Mouse (Mus musculus) intestine, postnatal 0 days (tissue): ENCODE measurements at regions not wholly inside any gene's neighbourhood (a gene's known extent, or its start where the extent isn't known, plus 50 kb on each side); places are given as distances from the start of the nearest gene placed in this dataset.
A peak's percentile ranks its signal among the peaks of the same experiment; 100 is the strongest.

ENCODE experiments used
- ATAC-seq: fragments of 200-750 bp; cut with Nextera tagmentation; 2 replicates; pipeline ENCODE4 v1.8.0; 2017; ENCODE audit warnings: mild to moderate bottlenecking, moderate TSS enrichment, moderate library complexity
- H3K27ac ChIP-seq: fragments of 300-500 bp; sonication (generic); 2 replicates; pipeline ENCODE4 v1.5.1; 2014; ENCODE audit warnings: mild to moderate bottlenecking, low read depth, low read length, moderate library complexity
- H3K27me3 ChIP-seq: fragments of 300-500 bp; sonication (generic); replicated peaks from 2 replicates; pipeline ENCODE4 v1.6.1; 2014; ENCODE audit warnings: low read length, mixed read lengths; ENCODE audit not compliant: control insufficient read depth, insufficient read depth
- H3K36me3 ChIP-seq: fragments of 300-500 bp; sonication (generic); 2 replicates; pipeline ENCODE4 v1.6.1; 2014; ENCODE audit warnings: mild to moderate bottlenecking, moderate library complexity; ENCODE audit not compliant: control insufficient read depth, insufficient read depth
- H3K4me1 ChIP-seq: fragments of 300-500 bp; sonication (generic); replicated peaks from 2 replicates; pipeline ENCODE4 v1.6.1; 2014; ENCODE audit warnings: antibody characterized with exemption, low read length, mixed read lengths; ENCODE audit not compliant: control insufficient read depth, insufficient read depth
- H3K4me2 ChIP-seq: fragments of 300-500 bp; sonication (generic); replicated peaks from 2 replicates; pipeline ENCODE4 v1.6.1; 2014; ENCODE audit warnings: low read depth, mild to moderate bottlenecking, moderate library complexity
- H3K4me3 ChIP-seq: fragments of 300-500 bp; sonication (generic); 2 replicates; pipeline ENCODE4 v1.5.1; 2014; ENCODE audit warnings: low read depth, low read length
- H3K9ac ChIP-seq: fragments of 300-500 bp; sonication (generic); 2 replicates; pipeline ENCODE4 v1.6.1; 2014; ENCODE audit warnings: mild to moderate bottlenecking, low read depth, low read length
- H3K9me3 ChIP-seq: fragments of 300-500 bp; sonication (generic); 2 replicates; pipeline ENCODE4 v1.6.1; 2016; ENCODE audit warnings: mixed run types; ENCODE audit not compliant: control insufficient read depth
- CTCF ChIP-seq: sonication (generic); IDR thresholded peaks from 2 replicates; pipeline ENCODE4 v1.5.1; 2016; ENCODE audit warnings: low read depth, mild to moderate bottlenecking, control low read depth, antibody characterized with exemption, moderate library complexity
- WGBS: fragments of 180-500 bp; shearing (Covaris S2); extraction: QIAGEN DNeasy Blood & Tissue Kit; methylation state at CpG from one replicate; pipeline ENCODE4 v1.1.7; 2014; 5-methylcytosine and 5-hydroxymethylcytosine counted together

DNA sequence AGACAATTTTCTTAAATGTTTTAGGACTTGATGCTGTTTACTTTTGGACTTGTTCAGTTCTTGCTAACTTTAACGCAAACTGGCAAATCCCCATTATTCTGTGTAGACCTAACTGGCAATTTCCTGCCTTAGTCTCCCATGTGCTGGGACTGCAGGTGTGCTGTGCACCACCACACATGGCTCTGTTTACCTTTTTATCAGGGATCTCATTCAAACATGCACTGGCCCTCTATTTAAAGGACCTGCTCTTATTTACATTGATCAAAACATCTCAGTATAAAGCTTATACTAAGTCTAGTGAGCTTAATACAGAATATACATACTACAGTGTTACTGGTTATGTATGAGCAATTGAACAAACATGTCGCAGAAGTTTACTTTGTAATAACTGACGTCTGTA, 238.4 kb downstream of the Ppargc1a start:
- TF ChIP-seq CTCF: no peak
- 50% methylated on average over 3 of the region's 3 CpGs for WGBS
- H3K9ac ChIP-seq: no peak overlapping the region
- no peak for ATAC-seq
- no peaks in the 10 kb centered on the region for H3K36me3 ChIP-seq
- no peak overlapping the region for H3K4me3 ChIP-seq
- no peak overlapping the region for H3K4me2 ChIP-seq
- H3K4me1 ChIP-seq: no peaks in the 10 kb centered on the region
- no peaks in the 10 kb centered on the region for H3K27me3 ChIP-seq
- H3K27ac ChIP-seq: no peak overlapping the region
- no peaks in the 10 kb centered on the region for H3K9me3 ChIP-seq

DNA sequence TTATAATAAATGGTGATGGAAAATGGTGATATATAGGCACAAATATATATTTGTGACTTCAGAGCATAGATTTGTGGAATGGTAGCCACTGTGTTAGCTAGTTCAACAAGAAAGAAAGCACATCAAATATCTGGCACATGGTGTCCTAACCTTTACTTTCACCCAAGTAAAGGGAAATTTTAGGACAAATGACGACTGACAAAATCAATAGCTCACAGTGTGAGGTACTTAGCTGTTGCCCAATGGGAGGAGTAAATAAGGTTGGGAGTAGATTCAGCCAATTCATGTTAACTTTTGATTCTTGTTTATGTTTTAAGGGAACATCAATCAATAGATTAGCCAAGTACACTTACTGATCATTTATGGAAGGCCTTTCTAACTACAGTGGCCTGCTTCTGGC, 278.3 kb downstream of the Ppargc1a start:
- H3K9me3 ChIP-seq: no peaks in the 10 kb centered on the region
- H3K36me3 ChIP-seq: no peaks in the 10 kb centered on the region
- no peak overlapping the region for H3K27ac ChIP-seq
- H3K4me3 ChIP-seq: no peak overlapping the region
- H3K9ac ChIP-seq: no peak overlapping the region
- no peak overlapping the region for H3K4me2 ChIP-seq
- ATAC-seq: no peak
- no peak for TF ChIP-seq CTCF
- no peaks in the 10 kb centered on the region for H3K27me3 ChIP-seq
- 58% methylated on average over 1 of the region's 1 CpGs for WGBS
- H3K4me1 ChIP-seq: no peaks in the 10 kb centered on the region

DNA sequence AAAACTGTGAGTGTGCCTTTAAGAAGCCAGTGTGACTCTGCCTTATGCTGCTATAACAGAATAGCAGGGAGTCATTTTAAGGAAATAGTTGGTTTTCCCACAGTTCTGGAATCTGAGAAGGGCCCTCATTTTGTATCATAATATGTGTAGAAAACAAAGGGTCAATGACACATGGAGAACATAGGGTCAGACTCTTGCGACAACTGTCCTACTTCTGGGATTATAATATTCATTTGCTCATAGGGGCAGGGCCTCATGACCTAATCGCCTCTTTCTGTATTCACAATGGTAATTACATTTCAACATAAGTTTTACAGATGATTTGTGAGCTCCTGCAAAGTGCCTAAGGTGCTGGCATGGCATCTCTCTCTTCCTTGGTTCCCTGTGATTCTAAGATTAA, 279.3 kb downstream of the Ppargc1a start:
- no peak for TF ChIP-seq CTCF
- H3K36me3 ChIP-seq: no peaks in the 10 kb centered on the region
- no peaks in the 10 kb centered on the region for H3K27me3 ChIP-seq
- H3K4me3 ChIP-seq: no peak overlapping the region
- no peaks in the 10 kb centered on the region for H3K9me3 ChIP-seq
- no peak overlapping the region for H3K9ac ChIP-seq
- no peak overlapping the region for H3K27ac ChIP-seq
- no peak for ATAC-seq
- 68% methylated on average over 2 of the region's 2 CpGs for WGBS
- no peaks in the 10 kb centered on the region for H3K4me1 ChIP-seq
- no peak overlapping the region for H3K4me2 ChIP-seq

DNA sequence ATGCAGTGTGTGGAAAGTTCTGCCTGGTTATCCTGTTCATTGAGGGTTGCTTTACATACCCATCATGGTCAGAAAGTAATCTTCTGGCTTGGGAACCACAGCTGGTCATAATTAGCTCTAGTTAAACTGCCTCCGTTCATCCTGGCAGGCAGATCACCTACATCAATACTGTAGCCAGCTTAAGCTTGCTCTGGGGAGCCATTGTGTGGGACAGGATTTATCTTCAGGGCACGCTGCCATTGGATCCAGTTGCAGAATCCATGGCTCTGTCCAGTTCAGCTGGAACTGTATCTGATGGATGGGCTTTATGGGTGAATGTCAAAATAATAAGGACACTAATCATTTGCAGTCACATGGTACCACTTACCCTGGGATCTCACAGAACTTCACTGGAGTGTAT, 326.4 kb downstream of the Ppargc1a start:
- H3K9ac ChIP-seq: no peak overlapping the region
- H3K9me3 ChIP-seq: no peaks in the 10 kb centered on the region
- WGBS: 74% methylated on average over 2 of the region's 2 CpGs
- H3K4me1 ChIP-seq: no peaks in the 10 kb centered on the region
- TF ChIP-seq CTCF: no peak
- H3K27ac ChIP-seq: no peak overlapping the region
- no peak for ATAC-seq
- no peaks in the 10 kb centered on the region for H3K36me3 ChIP-seq
- H3K27me3 ChIP-seq: no peaks in the 10 kb centered on the region
- no peak overlapping the region for H3K4me2 ChIP-seq
- H3K4me3 ChIP-seq: no peak overlapping the region

DNA sequence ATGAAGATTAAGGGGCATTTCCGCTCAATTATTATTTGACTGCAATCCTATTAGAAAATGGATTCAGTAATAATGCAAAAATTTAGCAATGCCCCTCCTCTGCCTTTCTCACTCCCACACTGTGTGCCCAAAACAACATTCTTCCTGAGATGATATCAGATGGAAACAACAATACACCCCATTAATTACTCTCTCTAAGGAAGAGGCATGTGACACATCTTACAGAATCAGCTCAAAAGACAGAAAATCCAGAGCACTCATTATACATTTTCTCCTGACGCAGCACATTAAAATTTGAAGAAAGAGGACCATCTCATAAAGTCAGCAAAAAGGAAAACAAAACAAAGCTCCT, 333.5 kb downstream of the Ppargc1a start:
- no peak for TF ChIP-seq CTCF
- 81% methylated on average over 2 of the region's 2 CpGs for WGBS
- no peak for ATAC-seq

DNA sequence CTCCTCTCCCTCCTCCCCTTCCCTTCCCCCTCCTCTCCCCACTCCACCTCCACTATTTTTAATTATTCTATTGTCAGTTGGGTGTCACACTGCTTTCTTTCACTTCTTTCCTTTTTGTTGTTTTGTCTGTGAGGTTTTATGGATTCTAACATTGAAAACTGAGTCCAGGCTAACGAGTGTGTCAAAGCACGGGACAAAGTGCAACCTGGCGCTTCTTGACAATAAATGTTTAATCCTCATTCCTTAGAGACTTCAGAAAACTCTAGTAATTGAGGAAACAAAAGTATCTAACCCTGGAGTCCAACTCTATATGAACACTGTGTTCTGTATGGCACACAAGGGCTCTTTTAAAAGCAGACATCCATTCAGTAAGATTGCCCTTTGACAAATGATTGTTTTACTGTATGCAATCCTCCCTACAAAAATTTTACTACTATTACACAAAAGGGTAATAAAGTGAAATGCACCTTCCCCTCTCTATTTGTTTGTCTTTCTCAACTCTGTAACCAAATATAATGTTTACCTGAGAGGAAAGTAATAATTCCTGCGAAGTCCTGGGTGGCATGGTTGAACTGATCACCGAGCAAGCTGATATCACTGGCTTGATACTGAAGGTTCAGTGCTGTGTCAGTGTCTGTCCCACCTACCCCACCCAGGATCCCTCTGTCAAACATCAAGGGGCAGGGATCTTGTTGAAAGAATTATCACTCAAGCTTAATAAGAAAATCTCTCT, 334.1 kb downstream of the Ppargc1a start:
- no peak for TF ChIP-seq CTCF
- Histone ChIP-seq H3K4me1 (no peaks in the 10 kb centered on the region), H3K9ac (no peak overlapping the region), H3K4me3 (no peak overlapping the region), H3K36me3 (no peaks in the 10 kb centered on the region), H3K4me2 (no peak overlapping the region), H3K9me3 (no peaks in the 10 kb centered on the region), H3K27me3 (no peaks in the 10 kb centered on the region), H3K27ac (no peak overlapping the region)
- peak; percentile 93 for ATAC-seq
- WGBS: 43% methylated on average over 5 of the region's 5 CpGs

More for the DNA sequence above, 333.5 kb downstream of the Ppargc1a start:
- H3K4me1 ChIP-seq: no peaks in the 10 kb centered on the region
- no peaks in the 10 kb centered on the region for H3K36me3 ChIP-seq
- no peak overlapping the region for H3K27ac ChIP-seq
- H3K27me3 ChIP-seq: no peaks in the 10 kb centered on the region
- no peak overlapping the region for H3K9ac ChIP-seq
- no peak overlapping the region for H3K4me3 ChIP-seq
- no peak overlapping the region for H3K4me2 ChIP-seq
- no peaks in the 10 kb centered on the region for H3K9me3 ChIP-seq

DNA sequence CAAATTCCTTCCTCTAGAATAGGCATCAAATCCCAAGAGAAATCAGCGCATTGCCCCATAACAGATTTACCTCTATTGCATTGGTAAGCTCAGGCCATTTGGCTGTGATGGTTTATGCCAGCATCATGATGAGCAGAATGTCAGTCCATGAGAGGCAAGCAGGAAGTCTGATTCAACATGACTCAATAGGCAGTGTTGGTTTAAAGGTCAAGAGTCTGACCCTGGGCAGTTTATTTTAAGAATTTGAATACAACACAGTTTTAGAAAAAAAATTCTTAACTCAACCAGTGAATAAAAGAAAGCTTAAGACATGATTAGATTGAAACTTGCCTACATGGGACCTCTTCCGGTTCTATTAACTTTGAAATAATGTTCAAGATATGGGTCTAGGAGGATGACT, 337.7 kb downstream of the Ppargc1a start:
- Histone ChIP-seq H3K36me3 (no peaks in the 10 kb centered on the region), H3K4me2 (no peak overlapping the region), H3K9ac (no peak overlapping the region), H3K4me1 (no peaks in the 10 kb centered on the region), H3K27ac (no peak overlapping the region), H3K9me3 (no peaks in the 10 kb centered on the region), H3K27me3 (no peaks in the 10 kb centered on the region), H3K4me3 (no peak overlapping the region)
- ATAC-seq: no peak
- WGBS: 99% methylated on average over 2 of the region's 2 CpGs
- TF ChIP-seq CTCF: no peak
